Mouse (Mus musculus): ENCODE measurements around the gene Cib4.

DNA sequence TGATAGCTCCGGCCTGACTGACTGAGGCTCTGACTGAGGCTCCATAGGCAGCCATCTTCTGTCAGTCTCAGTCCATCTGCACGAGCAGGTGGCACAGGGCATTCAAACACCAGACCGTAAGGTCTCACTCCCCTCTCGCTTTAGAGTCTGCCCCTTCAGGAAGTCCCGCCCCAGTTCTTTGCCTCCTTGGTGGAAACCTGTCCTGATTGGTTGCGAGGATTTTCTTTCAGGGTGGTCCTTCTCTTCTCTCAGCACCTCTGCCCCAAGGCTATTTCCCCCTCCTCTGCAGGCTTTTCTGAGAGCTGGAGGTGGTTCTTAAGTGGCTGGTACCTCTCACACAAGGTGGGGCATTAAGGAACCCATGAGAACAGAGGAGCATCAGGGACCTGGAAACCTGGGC lies 75.2 kb downstream of the Cib4 start:
- TF ChIP-seq POLR2A (IDR thresholded peaks at IDR 0.05; ENCODE audit: low read depth, low read length) = no peak
- no peak for TF ChIP-seq CTCF (IDR thresholded peaks at IDR 0.05; ENCODE audit: borderline replicate concordance, insufficient read depth, low read length)
